Mouse (Mus musculus): ENCODE data around the gene Zdhhc15.
"Not testable (repeated sequence)": the region's sequence is repeated elsewhere in the genome, so short reads cannot be mapped to it uniquely, and the experiment has no call there.

Gene Zdhhc15

GRCm38 (mm10) chrX:104670757-104671549 is at the start of gene Zdhhc15:
Gene Zdhhc15, minus strand, starts transcription at chrX:104671064.
- peak; percentile 68 for DNase-seq (ENCODE audit: low read depth, low spot score)

DNA sequence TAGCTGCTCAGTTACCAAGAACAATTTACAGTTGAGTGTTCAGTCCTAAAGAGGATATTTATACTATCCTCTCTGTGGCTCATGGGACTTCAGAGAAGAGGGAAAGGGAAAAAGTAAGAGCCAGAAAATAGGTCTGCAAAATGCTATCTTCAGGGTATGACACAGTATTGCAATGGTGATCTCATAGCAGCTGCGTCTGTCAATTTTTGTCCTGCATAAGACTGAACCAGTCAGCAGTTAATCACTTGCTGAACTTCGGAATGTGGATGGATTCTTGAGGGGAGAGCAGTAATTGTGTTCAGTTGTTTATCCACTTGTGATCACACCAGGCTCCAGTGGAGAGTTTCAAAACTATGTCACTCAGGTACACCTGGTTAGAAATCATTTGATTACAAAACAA is 37.1 kb upstream of the Zdhhc15 start:
- DNase-seq (ENCODE audit: low read depth, low spot score): no peak

DNA sequence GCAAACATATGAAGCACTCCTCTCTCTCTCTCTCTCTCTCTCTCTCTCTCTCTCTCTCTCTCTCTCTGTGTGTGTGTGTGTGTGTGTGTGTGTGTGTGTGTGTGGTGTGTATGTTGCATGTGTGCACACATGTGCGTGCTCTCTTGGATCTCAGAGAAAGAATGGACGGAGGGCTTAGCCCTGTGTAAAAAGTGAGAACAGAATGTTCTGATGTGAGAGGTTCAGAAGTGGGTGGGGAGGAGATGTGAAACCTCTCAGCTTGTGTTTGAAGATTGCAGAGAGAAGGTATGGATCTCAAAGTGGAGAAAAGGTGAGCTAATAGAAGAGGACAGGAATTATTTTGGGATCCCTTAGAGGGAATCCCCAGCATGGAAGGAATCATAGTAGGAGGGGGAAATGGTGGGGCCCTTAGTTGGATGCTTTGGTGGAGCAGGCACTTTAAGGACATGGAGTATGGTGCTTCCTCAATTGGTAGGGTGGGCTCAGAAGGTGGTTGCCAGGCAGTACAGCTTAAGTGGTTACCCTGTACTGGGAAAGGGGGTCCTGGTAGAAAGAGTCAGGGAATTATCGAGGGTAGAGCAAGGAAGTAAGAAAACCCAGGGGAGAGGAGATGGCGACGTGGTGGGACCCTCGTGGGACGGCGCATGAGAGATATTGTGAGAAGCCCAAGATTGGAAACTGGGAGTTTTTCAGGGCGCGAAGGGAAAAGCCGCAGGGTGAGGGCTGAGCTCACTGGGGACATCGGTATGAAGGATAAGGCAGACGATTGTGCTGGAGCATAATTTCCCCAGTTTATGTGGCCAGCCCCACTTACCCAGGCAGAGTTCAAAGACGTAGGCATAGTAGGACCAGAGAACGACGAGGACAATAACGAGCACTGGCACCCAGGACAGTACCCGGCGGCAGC is 761 bp downstream of the Zdhhc15 start:
- no peak for DNase-seq (ENCODE audit: low read depth, low spot score)

DNA sequence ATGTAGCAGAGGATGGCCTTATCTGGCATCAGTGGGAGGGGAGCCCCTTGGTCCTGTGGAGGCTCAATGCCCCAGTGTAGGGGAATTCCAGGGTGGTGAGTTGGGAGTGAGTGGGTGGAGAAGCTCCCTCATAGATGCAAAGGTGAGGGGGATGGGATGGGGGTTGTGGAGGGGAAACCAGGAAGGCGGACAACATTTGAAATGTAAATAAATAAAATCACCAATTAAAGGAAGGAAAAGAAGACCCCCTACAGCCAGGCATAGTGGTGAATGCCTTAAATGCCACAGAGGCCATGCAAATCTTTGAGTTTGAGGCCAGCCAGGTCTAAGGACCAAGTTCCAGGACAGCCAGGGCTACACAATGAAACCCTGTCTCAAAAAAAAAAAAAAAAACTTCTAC is 13.9 kb downstream of the Zdhhc15 start:
- DNase-seq (ENCODE audit: low read depth, low spot score): peak; percentile 76

DNA sequence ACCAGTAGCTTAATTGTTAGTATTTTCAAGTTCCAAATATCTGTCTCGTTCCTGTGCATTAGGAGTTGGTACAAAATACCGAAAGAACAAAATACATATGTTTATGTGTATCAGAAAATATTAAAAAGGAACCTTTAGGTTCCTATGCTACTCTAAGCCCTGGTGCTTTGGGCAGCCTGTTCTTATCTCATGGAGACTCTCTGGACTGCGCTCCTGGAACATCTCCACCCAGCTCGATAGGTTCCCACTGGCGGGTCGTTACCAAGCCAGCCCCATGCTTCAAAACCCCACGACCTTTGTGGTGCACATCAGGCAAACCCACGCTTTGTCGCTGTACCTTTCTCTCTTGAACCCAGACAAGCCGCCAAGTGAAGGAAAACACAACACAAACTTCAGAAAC is 58.3 kb downstream of the Zdhhc15 start:
- no peak for DNase-seq (ENCODE audit: low read depth, low spot score)

- DNase-seq (ENCODE audit: low read depth, low spot score): not testable (repeated sequence)
These were observed 67.0 kb downstream of the Zdhhc15 start for GRCm38 (mm10) chrX:104603738-104604430.

DNA sequence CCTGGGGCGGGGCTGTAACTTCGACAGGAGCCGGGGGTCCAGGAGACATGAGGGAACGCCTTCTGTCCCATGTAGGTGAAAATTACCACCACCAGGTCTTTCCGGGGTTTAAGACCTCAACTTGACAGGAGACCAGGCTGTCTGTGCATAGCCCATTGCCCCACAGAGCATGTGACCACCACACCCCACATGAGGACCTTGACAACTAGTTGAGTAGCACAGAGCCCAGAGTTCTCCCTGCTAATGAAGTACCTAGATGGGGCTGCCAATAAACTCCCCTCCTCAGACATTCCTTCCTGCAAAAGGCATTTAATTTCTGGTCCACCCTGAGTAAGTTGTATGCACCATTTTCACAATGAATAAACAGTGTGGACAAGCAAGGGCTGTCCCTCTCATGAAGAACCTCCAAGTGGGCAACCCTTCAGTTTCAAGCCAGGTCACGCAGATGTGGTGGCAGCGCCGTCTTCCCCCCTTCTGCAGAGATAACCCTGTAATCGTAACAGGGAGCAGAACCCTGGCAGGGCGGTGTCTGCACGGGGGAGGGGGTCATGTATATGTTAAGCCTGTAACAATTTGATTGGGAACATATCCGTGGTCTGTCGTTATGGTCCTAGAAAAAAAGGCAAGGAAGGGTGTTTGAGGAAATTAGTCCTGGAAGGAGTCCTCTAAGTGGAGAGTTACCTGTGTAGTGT is 68.5 kb downstream of the Zdhhc15 start:
- not testable (repeated sequence) for DNase-seq (ENCODE audit: low read depth, low spot score)

GRCm38 (mm10) chrX:104573946-104574345 is 96.9 kb downstream of the Zdhhc15 start:
- no peak for DNase-seq (ENCODE audit: low read depth, low spot score)

- no peak for DNase-seq (ENCODE audit: low read depth, low spot score)
These were observed 103.4 kb downstream of the Zdhhc15 start for GRCm38 (mm10) chrX:104567497-104567896.

GRCm38 (mm10) chrX:104545283-104545682 is 125.6 kb downstream of the Zdhhc15 start:
- no peak for DNase-seq (ENCODE audit: low read depth, low spot score)

GRCm38 (mm10) chrX:104543919-104544595 is 126.8 kb downstream of the Zdhhc15 start:
- DNase-seq (ENCODE audit: low read depth, low spot score): no peak

GRCm38 (mm10) chrX:104542635-104543034 is 128.2 kb downstream of the Zdhhc15 start:
- no peak for DNase-seq (ENCODE audit: low read depth, low spot score)

DNA sequence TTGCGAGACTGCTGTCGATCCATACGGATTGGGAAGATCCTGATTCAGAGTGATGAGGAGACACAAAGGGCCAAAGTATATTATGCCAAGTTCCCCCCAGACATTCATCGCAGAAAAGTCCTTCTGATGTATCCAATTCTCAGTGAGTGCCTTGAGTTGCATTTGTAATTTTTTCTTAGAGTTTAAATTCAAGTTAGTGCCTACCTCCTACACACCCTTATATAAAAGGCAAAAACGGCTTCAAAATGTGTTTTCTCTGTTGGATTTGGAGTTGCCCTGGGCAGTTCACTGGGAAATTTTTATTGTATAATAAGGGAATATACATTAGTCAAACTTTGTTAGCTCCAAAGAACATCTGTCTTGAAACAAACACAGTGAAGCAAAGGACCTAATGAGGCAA is 169.1 kb downstream of the Zdhhc15 start:
- DNase-seq (ENCODE audit: low read depth, low spot score): no peak

GRCm38 (mm10) chrX:104489626-104490355 is 181.1 kb downstream of the Zdhhc15 start:
- DNase-seq (ENCODE audit: low read depth, low spot score): no peak

GRCm38 (mm10) chrX:104488870-104489467 is 181.9 kb downstream of the Zdhhc15 start:
- no peak for DNase-seq (ENCODE audit: low read depth, low spot score)

- no peak for DNase-seq (ENCODE audit: low read depth, low spot score)
These were observed 182.8 kb downstream of the Zdhhc15 start for GRCm38 (mm10) chrX:104488036-104488435.

All from ES-CJ7 (cell line).